Mouse (Mus musculus): ENCODE measurements around the gene Psmd13.

Gene Psmd13

GRCm38 (mm10) chr7:140907697-140908096 lies 25.9 kb downstream of the Psmd13 start:
- no peak for DNase-seq (ENCODE audit: low spot score)

GRCm38 (mm10) chr7:140908181-140908580 lies 26.4 kb downstream of the Psmd13 start:
- no peak for DNase-seq (ENCODE audit: low spot score)

- peak; percentile 60 for DNase-seq (ENCODE audit: low spot score)
Measured at GRCm38 (mm10) chr7:140908634-140909107, 26.9 kb downstream of the Psmd13 start.

GRCm38 (mm10) chr7:140912293-140912692 lies 30.5 kb downstream of the Psmd13 start:
- no peak for DNase-seq (ENCODE audit: low spot score)

- no peak for DNase-seq (ENCODE audit: low spot score)
Measured at GRCm38 (mm10) chr7:140912846-140913482, 31.2 kb downstream of the Psmd13 start.

GRCm38 (mm10) chr7:140914031-140914690 lies 32.4 kb downstream of the Psmd13 start:
- DNase-seq (ENCODE audit: low spot score), result no peak

GRCm38 (mm10) chr7:140919911-140920310 lies 38.1 kb downstream of the Psmd13 start:
- no peak for DNase-seq (ENCODE audit: low spot score)

- no peak for DNase-seq (ENCODE audit: low spot score)
Measured at GRCm38 (mm10) chr7:140920418-140921029, 38.8 kb downstream of the Psmd13 start, which contains the start of gene Nlrp6. Gene Nlrp6, plus strand, starts transcription at chr7:140920902.

GRCm38 (mm10) chr7:140921225-140921975 lies 39.6 kb downstream of the Psmd13 start:
- no peak for DNase-seq (ENCODE audit: low spot score)

- no peak for DNase-seq (ENCODE audit: low spot score)
Measured at GRCm38 (mm10) chr7:140922398-140923069, 40.8 kb downstream of the Psmd13 start.

- no peak for DNase-seq (ENCODE audit: low spot score)
Measured at GRCm38 (mm10) chr7:140923070-140923775, 41.5 kb downstream of the Psmd13 start.

GRCm38 (mm10) chr7:140927181-140927580 lies 45.4 kb downstream of the Psmd13 start:
- DNase-seq (ENCODE audit: low spot score), result no peak

GRCm38 (mm10) chr7:140938436-140938835 lies 56.7 kb downstream of the Psmd13 start:
- DNase-seq (ENCODE audit: low spot score), result no peak

- no peak for DNase-seq (ENCODE audit: low spot score)
Measured at GRCm38 (mm10) chr7:140938896-140939295, 57.1 kb downstream of the Psmd13 start.

- DNase-seq (ENCODE audit: low spot score), result no peak
Measured at GRCm38 (mm10) chr7:140939669-140940171, 58.0 kb downstream of the Psmd13 start.

- DNase-seq (ENCODE audit: low spot score), result peak; percentile 73
Measured at GRCm38 (mm10) chr7:140941222-140942051, 59.7 kb downstream of the Psmd13 start, which contains the start of gene Pgghg. Gene Pgghg, plus strand, starts transcription at chr7:140941391.

- no peak for DNase-seq (ENCODE audit: low spot score)
Measured at GRCm38 (mm10) chr7:140942341-140942740, 60.6 kb downstream of the Psmd13 start.

GRCm38 (mm10) chr7:140942811-140943210 lies 61.0 kb downstream of the Psmd13 start:
- DNase-seq (ENCODE audit: low spot score), result no peak

GRCm38 (mm10) chr7:140943356-140943755 lies 61.6 kb downstream of the Psmd13 start:
- DNase-seq (ENCODE audit: low spot score), result no peak

- no peak for DNase-seq (ENCODE audit: low spot score)
Measured at GRCm38 (mm10) chr7:140944236-140944635, 62.5 kb downstream of the Psmd13 start.

Measured in c-Kit-positive CD71-positive TER-119-positive erythroid progenitor cells, embryonic 14.5 days (primary cell).